Mouse (Mus musculus) thymus, adult 2 months (tissue): ENCODE measurements around the gene Cd2ap. TPM values are rescaled to one million over a fixed set of nuclear protein-coding genes. Genes with fewer than 3 reads are reported as not detected.

Source experiments
- DNase-seq: peaks from one replicate; pipeline ENCODE4 v3.0.0; 2021
- H3K27ac ChIP-seq: fragments of 200-500 bp; 2 replicates; pipeline ENCODE4 v1.5.1; 2012; ENCODE audit warnings: low read length, control low read depth; ENCODE audit not compliant: control insufficient read depth, insufficient read depth
- H3K27me3 ChIP-seq: fragments of 200-500 bp; 2 replicates; pipeline ENCODE4 v1.6.1; 2012; ENCODE audit warnings: mild to moderate bottlenecking, low read length, moderate library complexity, mixed read lengths; ENCODE audit not compliant: control insufficient read depth, insufficient read depth
- H3K36me3 ChIP-seq: fragments of 200-500 bp; 2 replicates; pipeline ENCODE4 v1.6.1; 2012; ENCODE audit warnings: mild to moderate bottlenecking, low read length, moderate library complexity; ENCODE audit not compliant: control insufficient read depth, insufficient read depth
- H3K4me1 ChIP-seq: fragments of 200-500 bp; replicated peaks from 2 replicates; pipeline ENCODE4 v1.6.1; 2012; ENCODE audit warnings: low read length; ENCODE audit not compliant: control insufficient read depth, insufficient read depth
- H3K4me3 ChIP-seq: fragments of 200-500 bp; 2 replicates; pipeline ENCODE4 v1.5.1; 2012; ENCODE audit warnings: mild to moderate bottlenecking, low read length, control low read depth, moderate library complexity; ENCODE audit not compliant: control insufficient read depth, insufficient read depth
- CTCF ChIP-seq: fragments of 200-500 bp; IDR thresholded peaks from 2 replicates; pipeline ENCODE4 v1.5.1; 2012; ENCODE audit warnings: mild to moderate bottlenecking, control low read depth, low read length, moderate library complexity, borderline replicate concordance; ENCODE audit not compliant: control insufficient read depth, poor library complexity, insufficient read depth; ENCODE audit errors: extremely low read depth
- POLR2A ChIP-seq: fragments of 200-500 bp; IDR thresholded peaks from 2 replicates; pipeline ENCODE4 v1.6.1; 2012; ENCODE audit warnings: mild to moderate bottlenecking, low read length, control low read depth, moderate library complexity; ENCODE audit not compliant: control insufficient read depth, poor library complexity, insufficient read depth; ENCODE audit errors: extremely low read depth
- WGBS: fragments of 180-500 bp; shearing (Covaris S2); methylation state at CpG from one replicate; pipeline ENCODE4 v1.1.7; 2018; 5-methylcytosine and 5-hydroxymethylcytosine counted together
- polyA plus RNA-seq: library from polyadenylated mRNA; depleted of rRNA; stranded (reverse); fragments of >200 nt; gene quantifications from 2 replicates; pipeline ENCODE4 v1.2.3, GENCODE M21; 2012

Cd2ap gene
- polyA plus RNA-seq, 1 experiment: 11.2 TPM

DNA sequence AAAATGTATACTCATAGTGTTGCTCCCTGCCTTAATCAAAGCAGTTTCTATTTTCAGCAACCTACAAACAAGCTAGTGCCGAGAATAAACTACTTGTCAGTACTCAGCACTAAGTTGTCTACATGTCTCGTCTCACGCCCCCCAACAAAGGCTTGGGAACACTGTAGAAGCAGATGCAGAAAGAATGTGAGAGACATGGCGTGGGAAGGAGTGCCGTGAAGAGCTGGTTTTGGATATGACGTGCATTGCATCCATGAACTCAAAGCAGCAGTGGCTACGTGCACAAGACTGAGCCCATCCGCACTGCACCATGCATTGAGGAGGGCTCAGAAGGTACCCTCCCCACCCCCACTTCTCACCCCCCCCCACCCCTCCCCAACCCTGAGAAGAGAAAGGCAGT lies 53.7 kb downstream of the Cd2ap start:
- no peak for DNase-seq
- H3K36me3 ChIP-seq: peaks cover 16% of the 10 kb centered on the region
- no peak overlapping the region for H3K4me3 ChIP-seq
- WGBS: 99% methylated on average over 8 of the region's 8 CpGs
- TF ChIP-seq POLR2A: no peak
- no peak for TF ChIP-seq CTCF
- no peaks in the 10 kb centered on the region for H3K27me3 ChIP-seq
- no peaks in the 10 kb centered on the region for H3K4me1 ChIP-seq
- no peak overlapping the region for H3K27ac ChIP-seq

DNA sequence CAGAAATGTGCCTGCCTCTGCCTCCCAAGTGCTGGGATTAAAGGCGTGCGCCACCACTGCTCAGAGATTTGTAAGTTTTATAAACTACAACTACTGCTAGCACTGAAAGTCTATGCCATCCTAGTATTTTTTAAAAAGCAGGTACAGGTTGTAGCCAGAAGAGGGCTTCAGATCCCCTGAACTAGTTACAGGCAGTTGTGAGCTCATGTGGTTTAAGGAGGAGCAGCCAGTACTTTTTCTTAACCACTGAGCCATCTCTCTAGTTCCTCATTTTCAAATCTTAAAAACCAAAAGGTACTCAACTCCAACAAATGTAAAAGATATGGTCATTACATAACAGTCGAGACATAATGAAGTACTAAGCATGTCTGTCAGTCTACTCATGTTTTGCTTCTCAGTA lies 61.1 kb downstream of the Cd2ap start:
- Histone ChIP-seq H3K4me1 (no peaks in the 10 kb centered on the region), H3K4me3 (no peak overlapping the region), H3K27me3 (no peaks in the 10 kb centered on the region), H3K27ac (no peak overlapping the region), H3K36me3 (peaks cover 15% of the 10 kb centered on the region)
- DNase-seq: no peak
- no peak for TF ChIP-seq POLR2A
- TF ChIP-seq CTCF: no peak
- WGBS: 69% methylated on average over 3 of the region's 3 CpGs

DNA sequence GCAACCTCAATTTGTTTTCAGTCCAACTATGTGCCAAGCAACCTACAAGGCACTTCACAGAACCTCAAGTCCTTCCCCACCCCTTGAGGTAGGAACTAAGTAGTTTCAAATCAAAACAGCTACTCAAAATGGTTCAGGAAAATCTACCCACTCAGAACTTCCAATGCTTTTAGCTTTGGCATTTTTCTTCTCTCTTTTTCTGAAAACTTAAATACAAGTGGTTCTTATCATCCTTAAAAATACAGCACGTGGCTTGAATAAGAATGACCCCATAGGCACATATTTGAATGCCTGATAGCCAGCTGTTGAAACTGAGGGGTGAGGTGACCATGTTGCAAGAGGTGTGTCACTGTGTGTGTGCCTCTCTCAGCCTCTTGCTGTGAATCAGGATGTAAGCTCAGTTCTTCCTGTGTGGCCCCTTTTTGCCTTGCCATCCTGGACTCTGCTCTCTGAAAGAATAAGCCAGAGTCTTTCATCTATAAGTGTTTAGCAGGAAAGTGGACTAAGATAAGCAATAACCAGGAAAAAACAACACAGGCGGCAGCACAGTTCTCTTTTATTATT lies 84.0 kb downstream of the Cd2ap start:
- no peak for DNase-seq
- Histone ChIP-seq H3K4me3 (no peak overlapping the region), H3K36me3 (0 out of 2 replicates have a peak, but pooled peaks cover 5% of the 10 kb centered on the region), H3K4me1 (no peaks in the 10 kb centered on the region), H3K27ac (no peak overlapping the region), H3K27me3 (no peaks in the 10 kb centered on the region)
- TF ChIP-seq CTCF (no peak), POLR2A (no peak)
- WGBS: 97% methylated on average over 2 of the region's 2 CpGs

DNA sequence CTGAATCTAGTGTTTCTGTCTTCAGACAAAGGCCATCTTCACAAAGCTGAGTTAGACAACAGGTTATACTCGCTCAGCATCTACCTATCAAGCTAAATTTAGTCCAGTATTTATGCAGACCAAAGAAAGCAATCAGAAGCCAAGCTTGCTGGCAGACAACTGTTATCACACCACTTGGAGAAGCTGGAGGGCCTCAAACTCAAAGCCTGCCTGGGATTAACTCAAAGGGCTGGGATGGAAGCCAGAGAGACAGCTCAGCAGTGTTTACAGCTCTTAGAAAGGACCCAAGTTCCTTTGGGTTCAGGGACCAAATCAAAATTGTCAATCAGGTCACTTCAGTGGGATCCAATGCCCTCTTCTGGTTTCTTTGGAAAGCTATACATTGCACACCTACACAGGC lies 85.7 kb downstream of the Cd2ap start:
- Histone ChIP-seq H3K27ac (no peak overlapping the region), H3K4me3 (no peak overlapping the region), H3K27me3 (no peaks in the 10 kb centered on the region), H3K36me3 (no peaks in the 10 kb centered on the region), H3K4me1 (no peaks in the 10 kb centered on the region)
- no peak for DNase-seq
- TF ChIP-seq POLR2A (no peak), CTCF (no peak)
- 86% methylated on average over 1 of the region's 1 CpGs for WGBS

DNA sequence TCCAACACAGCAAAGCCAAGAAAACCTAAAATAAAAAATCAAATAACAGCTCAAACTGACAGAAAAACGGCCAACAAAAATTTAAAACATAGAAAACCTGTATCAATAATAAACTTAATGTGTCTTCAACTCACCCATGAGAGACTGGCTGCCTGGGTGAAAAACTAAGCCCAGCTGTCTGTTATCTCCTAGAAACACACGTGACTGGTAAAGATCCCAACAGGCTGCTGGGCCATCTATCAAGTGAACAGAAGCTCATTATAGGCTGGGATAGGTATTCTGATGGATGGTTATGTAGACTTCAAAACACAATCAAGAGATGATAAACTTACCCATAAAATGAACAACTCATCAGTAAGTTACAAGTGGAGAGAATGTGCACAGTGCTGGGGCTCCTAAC lies 86.7 kb downstream of the Cd2ap start:
- H3K4me3 ChIP-seq: no peak overlapping the region
- H3K27ac ChIP-seq: no peak overlapping the region
- no peak for DNase-seq
- H3K4me1 ChIP-seq: no peaks in the 10 kb centered on the region
- H3K36me3 ChIP-seq: no peaks in the 10 kb centered on the region
- H3K27me3 ChIP-seq: no peaks in the 10 kb centered on the region
- 93% methylated on average over 2 of the region's 2 CpGs for WGBS
- TF ChIP-seq POLR2A (no peak), CTCF (no peak)

DNA sequence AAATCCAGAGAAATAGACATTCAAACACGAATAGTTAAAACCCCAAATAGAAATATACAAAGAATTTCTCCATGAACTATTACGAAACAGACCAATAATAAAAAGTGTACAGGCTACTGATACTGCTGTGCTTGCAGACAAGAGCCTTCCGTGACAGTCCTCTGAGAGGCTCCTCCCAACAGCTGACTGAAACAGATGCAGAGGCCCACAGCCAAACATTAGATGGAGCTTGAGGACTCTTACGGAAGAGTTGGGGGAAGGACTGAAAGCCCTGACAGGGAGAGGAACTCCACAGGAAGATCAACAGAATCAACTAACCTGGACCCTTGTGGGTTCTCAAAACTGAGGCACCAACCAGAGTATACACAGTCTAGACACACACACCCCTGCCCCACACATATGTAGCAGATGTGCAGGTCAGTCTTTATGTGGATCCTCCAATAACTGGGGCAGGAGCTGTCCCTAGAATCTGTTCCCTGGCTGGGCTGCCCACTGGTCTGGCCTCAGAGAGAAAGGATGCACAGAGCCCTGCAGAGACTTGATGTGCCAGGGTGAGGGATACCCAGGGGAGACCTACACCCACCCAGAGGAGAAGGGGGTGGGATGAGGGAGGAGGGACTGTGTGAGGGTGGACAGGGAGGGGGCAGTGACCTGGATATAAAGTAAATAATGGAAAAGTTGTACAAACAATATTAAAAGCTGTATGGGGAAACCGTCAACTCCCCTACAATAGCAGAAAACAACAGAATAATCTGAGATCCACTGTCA lies 87.6 kb downstream of the Cd2ap start:
- no peak for DNase-seq
- H3K27ac ChIP-seq: no peak overlapping the region
- 94% methylated on average over 5 of the region's 5 CpGs for WGBS
- H3K27me3 ChIP-seq: no peaks in the 10 kb centered on the region
- no peaks in the 10 kb centered on the region for H3K4me1 ChIP-seq
- TF ChIP-seq CTCF (no peak), POLR2A (no peak)
- no peaks in the 10 kb centered on the region for H3K36me3 ChIP-seq
- no peak overlapping the region for H3K4me3 ChIP-seq
